Mouse (Mus musculus): ENCODE measurements around the gene Plxdc2. TPM values are rescaled to one million over a fixed set of nuclear protein-coding genes. Genes with fewer than 3 reads are reported as not detected.
A peak's percentile ranks its signal among the peaks of the same experiment; 100 is the strongest.

Gene Plxdc2
- polyA plus RNA-seq, 1 experiment from 2014 or later, result 66.6 TPM

GRCm38 (mm10) chr2:16607792-16608586 is 251.9 kb downstream of the Plxdc2 start:
- peak; percentile 47 for DNase-seq
- Histone ChIP-seq H3K9me3 (ENCODE audit: low read depth, low read length) (no peaks in the 10 kb centered on the region), H3K9ac (no peak overlapping the region), H3K27ac (ENCODE audit: low read depth) (no peak overlapping the region; the same call in 1 of the 2 replicates), H3K4me3 (ENCODE audit: low read depth, low read length) (no peak overlapping the region), H3K27me3 (ENCODE audit: insufficient read depth, low read length) (no peaks in the 10 kb centered on the region), H3K4me1 (ENCODE audit: insufficient read depth) (no peaks in the 10 kb centered on the region), H3K4me2 (no peak overlapping the region), H3K36me3 (ENCODE audit: insufficient read depth) (no peaks in the 10 kb centered on the region)
- peak; percentile 31; the same call in 1 of the 2 replicates for ATAC-seq (ENCODE audit: insufficient read depth)
- WGBS, result 25% methylated on average over 3 of the region's 3 CpGs
- no peak for TF ChIP-seq CTCF (IDR thresholded peaks at IDR 0.05; ENCODE audit: low read depth)

- ATAC-seq (ENCODE audit: insufficient read depth), result no peak
- 95% methylated on average over 3 of the region's 3 CpGs for WGBS
These were observed 286.0 kb downstream of the Plxdc2 start for GRCm38 (mm10) chr2:16642061-16642460.

GRCm38 (mm10) chr2:16651713-16652112 is 295.6 kb downstream of the Plxdc2 start:
- TF ChIP-seq CTCF (IDR thresholded peaks at IDR 0.05; ENCODE audit: low read depth), result no peak
- Histone ChIP-seq H3K4me2 (no peak overlapping the region), H3K9ac (no peak overlapping the region), H3K27me3 (ENCODE audit: insufficient read depth, low read length) (no peaks in the 10 kb centered on the region), H3K4me3 (ENCODE audit: low read depth, low read length) (no peak overlapping the region), H3K27ac (ENCODE audit: low read depth) (no peak overlapping the region), H3K36me3 (ENCODE audit: insufficient read depth) (no peaks in the 10 kb centered on the region), H3K4me1 (ENCODE audit: insufficient read depth) (no peaks in the 10 kb centered on the region), H3K9me3 (ENCODE audit: low read depth, low read length) (no peaks in the 10 kb centered on the region)
- 84% methylated on average over 2 of the region's 2 CpGs for WGBS
- ATAC-seq (ENCODE audit: insufficient read depth) (no peak), DNase-seq (no peak)

More at GRCm38 (mm10) chr2:16642061-16642460, 286.0 kb downstream of the Plxdc2 start:
- H3K36me3 ChIP-seq (ENCODE audit: insufficient read depth), result no peaks in the 10 kb centered on the region
- no peaks in the 10 kb centered on the region for H3K27me3 ChIP-seq (ENCODE audit: insufficient read depth, low read length)
- H3K4me1 ChIP-seq (ENCODE audit: insufficient read depth), result no peaks in the 10 kb centered on the region
- no peak overlapping the region for H3K27ac ChIP-seq (ENCODE audit: low read depth)
- no peak overlapping the region for H3K4me3 ChIP-seq (ENCODE audit: low read depth, low read length)
- no peak for DNase-seq
- no peak overlapping the region for H3K4me2 ChIP-seq
- no peaks in the 10 kb centered on the region for H3K9me3 ChIP-seq (ENCODE audit: low read depth, low read length)
- no peak overlapping the region for H3K9ac ChIP-seq
- TF ChIP-seq CTCF (IDR thresholded peaks at IDR 0.05; ENCODE audit: low read depth), result no peak

- ATAC-seq (ENCODE audit: insufficient read depth) (no peak), DNase-seq (no peak)
- no peaks in the 10 kb centered on the region for H3K36me3 ChIP-seq (ENCODE audit: insufficient read depth)
- no peak overlapping the region for H3K9ac ChIP-seq
- H3K4me2 ChIP-seq, result no peak overlapping the region
- no peak overlapping the region for H3K27ac ChIP-seq (ENCODE audit: low read depth)
- WGBS, result 43% methylated on average over 1 of the region's 1 CpGs
- TF ChIP-seq CTCF (IDR thresholded peaks at IDR 0.05; ENCODE audit: low read depth), result no peak
- no peak overlapping the region for H3K4me3 ChIP-seq (ENCODE audit: low read depth, low read length)
- no peaks in the 10 kb centered on the region for H3K9me3 ChIP-seq (ENCODE audit: low read depth, low read length)
- no peaks in the 10 kb centered on the region for H3K27me3 ChIP-seq (ENCODE audit: insufficient read depth, low read length)
- no peaks in the 10 kb centered on the region for H3K4me1 ChIP-seq (ENCODE audit: insufficient read depth)
These were observed 308.4 kb downstream of the Plxdc2 start for GRCm38 (mm10) chr2:16664516-16664915.

GRCm38 (mm10) chr2:16668391-16668790 is 312.3 kb downstream of the Plxdc2 start:
- Histone ChIP-seq H3K36me3 (ENCODE audit: insufficient read depth) (no peaks in the 10 kb centered on the region), H3K4me3 (ENCODE audit: low read depth, low read length) (no peak overlapping the region), H3K27ac (ENCODE audit: low read depth) (no peak overlapping the region), H3K4me2 (no peak overlapping the region), H3K27me3 (ENCODE audit: insufficient read depth, low read length) (no peaks in the 10 kb centered on the region), H3K9me3 (ENCODE audit: low read depth, low read length) (no peaks in the 10 kb centered on the region), H3K9ac (no peak overlapping the region), H3K4me1 (ENCODE audit: insufficient read depth) (no peaks in the 10 kb centered on the region)
- ATAC-seq (ENCODE audit: insufficient read depth) (no peak), DNase-seq (no peak)
- no peak for TF ChIP-seq CTCF (IDR thresholded peaks at IDR 0.05; ENCODE audit: low read depth)
- WGBS, result 92% methylated on average over 1 of the region's 1 CpGs

- Histone ChIP-seq H3K9ac (no peak overlapping the region), H3K4me3 (ENCODE audit: low read depth, low read length) (no peak overlapping the region), H3K36me3 (ENCODE audit: insufficient read depth) (no peaks in the 10 kb centered on the region), H3K4me2 (no peak overlapping the region), H3K27me3 (ENCODE audit: insufficient read depth, low read length) (no peaks in the 10 kb centered on the region), H3K9me3 (ENCODE audit: low read depth, low read length) (no peaks in the 10 kb centered on the region), H3K27ac (ENCODE audit: low read depth) (no peak overlapping the region), H3K4me1 (ENCODE audit: insufficient read depth) (no peaks in the 10 kb centered on the region)
- no peak for TF ChIP-seq CTCF (IDR thresholded peaks at IDR 0.05; ENCODE audit: low read depth)
- DNase-seq (no peak), ATAC-seq (ENCODE audit: insufficient read depth) (no peak)
- 98% methylated on average over 3 of the region's 3 CpGs for WGBS
These were observed 326.8 kb downstream of the Plxdc2 start for GRCm38 (mm10) chr2:16682905-16683304.

- no peaks in the 10 kb centered on the region for H3K27me3 ChIP-seq (ENCODE audit: insufficient read depth, low read length)
- peak; percentile 80; the same call in 1 of the 2 replicates for ATAC-seq (ENCODE audit: insufficient read depth)
- peak; percentile 78 for DNase-seq
- WGBS, result 43% methylated on average over 3 of the region's 3 CpGs
- H3K4me2 ChIP-seq, result no peak overlapping the region
- no peak overlapping the region for H3K9ac ChIP-seq
- no peak for TF ChIP-seq CTCF (IDR thresholded peaks at IDR 0.05; ENCODE audit: low read depth)
- no peak overlapping the region for H3K27ac ChIP-seq (ENCODE audit: low read depth)
- no peaks in the 10 kb centered on the region for H3K9me3 ChIP-seq (ENCODE audit: low read depth, low read length)
- H3K36me3 ChIP-seq (ENCODE audit: insufficient read depth), result no peaks in the 10 kb centered on the region
- H3K4me3 ChIP-seq (ENCODE audit: low read depth, low read length), result no peak overlapping the region
- H3K4me1 ChIP-seq (ENCODE audit: insufficient read depth), result no peaks in the 10 kb centered on the region
These were observed 327.6 kb downstream of the Plxdc2 start for GRCm38 (mm10) chr2:16683739-16684138.

All from lung, embryonic 14.5 days (tissue).